Mouse (Mus musculus): ENCODE measurements around the gene Strip2. TPM values are rescaled to one million over a fixed set of nuclear protein-coding genes. Genes with fewer than 3 reads are reported as not detected.
A peak's percentile ranks its signal among the peaks of the same experiment; 100 is the strongest.

Strip2 gene
- polyA plus RNA-seq, 1 experiment from 2014 or later: 0.92 TPM

DNA sequence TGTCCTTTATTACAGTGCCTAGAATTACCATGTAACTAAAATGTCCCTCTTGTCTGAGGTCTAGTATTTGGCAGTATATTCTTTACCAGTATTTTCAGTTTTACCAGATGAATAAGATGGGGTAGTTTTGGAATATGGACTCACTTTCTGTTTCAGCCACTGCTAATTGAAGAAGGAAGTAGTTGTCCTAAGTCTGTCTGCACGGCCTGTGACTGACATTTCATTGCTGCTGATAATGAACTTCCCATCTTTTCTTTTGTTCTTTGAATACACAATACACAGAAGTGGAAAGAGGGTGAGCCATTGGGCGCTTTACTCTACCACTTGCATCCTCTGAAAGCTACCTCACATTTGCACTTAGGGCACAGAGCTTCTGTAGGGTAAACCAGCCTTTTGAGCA lies 14.6 kb upstream of the Strip2 start:
- 68% methylated on average over 2 of the region's 2 CpGs for WGBS
- no peaks in the 10 kb centered on the region for H3K9me3 ChIP-seq (replicated peaks)
- H3K9ac ChIP-seq: no peak overlapping the region

DNA sequence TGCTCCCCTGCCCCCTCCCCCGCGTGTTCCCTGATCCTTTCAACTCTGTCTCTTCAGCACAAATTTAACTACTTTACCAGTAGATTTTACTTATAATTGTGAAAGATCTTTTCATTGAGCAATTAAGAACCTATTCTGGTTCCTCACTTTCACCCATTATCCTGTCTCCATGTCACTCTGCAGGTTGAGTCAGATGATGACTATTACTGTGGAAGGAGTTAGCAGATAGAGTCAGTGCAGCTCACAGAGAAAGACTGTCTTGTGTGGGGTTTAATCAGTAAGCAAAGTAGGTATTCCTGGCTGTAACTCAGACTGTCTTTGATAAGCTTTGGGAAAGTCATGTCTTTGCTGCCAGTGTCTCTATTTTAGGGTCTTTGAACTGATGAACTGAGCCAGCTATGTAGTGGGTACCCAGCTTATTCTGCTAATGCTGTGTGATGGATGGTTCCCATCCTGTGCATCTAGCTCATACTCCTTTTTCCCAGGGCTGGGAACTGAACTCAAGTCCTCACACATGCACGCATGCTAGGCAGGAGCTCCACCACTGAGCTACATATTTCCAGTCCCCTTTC lies 13.4 kb upstream of the Strip2 start:
- Histone ChIP-seq H3K4me2 (no peak overlapping the region), H3K27me3 (no peaks in the 10 kb centered on the region), H3K36me3 (ENCODE audit: poor library complexity, severe bottlenecking) (peaks cover 15% of the 10 kb centered on the region; the same call in 1 of the 2 replicates), H3K27ac (no peak overlapping the region), H3K9ac (no peak overlapping the region), H3K4me1 (no peaks in the 10 kb centered on the region), H3K9me3 (replicated peaks) (no peaks in the 10 kb centered on the region), H3K4me3 (no peak overlapping the region)
- 96% methylated on average over 3 of the region's 3 CpGs for WGBS
- ATAC-seq: no peak

More for the DNA sequence above, 14.6 kb upstream of the Strip2 start:
- H3K27me3 ChIP-seq: no peaks in the 10 kb centered on the region
- no peak overlapping the region for H3K27ac ChIP-seq
- no peak for ATAC-seq
- H3K4me3 ChIP-seq: no peak overlapping the region
- no peak overlapping the region for H3K4me2 ChIP-seq
- H3K36me3 ChIP-seq (ENCODE audit: poor library complexity, severe bottlenecking): peaks cover 20% of the 10 kb centered on the region
- no peaks in the 10 kb centered on the region for H3K4me1 ChIP-seq

DNA sequence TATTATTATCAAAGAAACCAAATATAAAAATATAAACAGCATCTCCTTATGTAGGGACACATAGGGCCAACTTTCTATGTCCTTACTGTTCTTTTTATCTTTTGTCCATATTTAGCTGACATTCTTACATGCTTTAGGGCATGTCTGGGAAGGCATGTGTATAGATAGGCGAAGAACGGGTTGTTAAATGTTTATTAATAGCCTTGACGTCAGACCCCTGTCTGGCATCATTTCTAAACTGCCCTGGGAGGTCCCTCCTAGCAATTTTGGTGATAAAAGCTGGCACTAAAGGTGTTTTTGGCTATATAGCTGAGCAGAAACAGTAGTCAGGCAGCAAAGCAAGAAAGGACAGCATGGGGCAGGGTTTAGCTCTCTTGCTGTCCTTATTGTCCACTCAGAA lies 12.5 kb upstream of the Strip2 start:
- Histone ChIP-seq H3K4me2 (no peak overlapping the region), H3K4me3 (no peak overlapping the region), H3K9ac (no peak overlapping the region), H3K4me1 (no peaks in the 10 kb centered on the region), H3K27me3 (no peaks in the 10 kb centered on the region), H3K27ac (no peak overlapping the region), H3K36me3 (ENCODE audit: poor library complexity, severe bottlenecking) (peaks cover 23% of the 10 kb centered on the region), H3K9me3 (replicated peaks) (no peaks in the 10 kb centered on the region)
- ATAC-seq: no peak
- 82% methylated on average over 3 of the region's 3 CpGs for WGBS

DNA sequence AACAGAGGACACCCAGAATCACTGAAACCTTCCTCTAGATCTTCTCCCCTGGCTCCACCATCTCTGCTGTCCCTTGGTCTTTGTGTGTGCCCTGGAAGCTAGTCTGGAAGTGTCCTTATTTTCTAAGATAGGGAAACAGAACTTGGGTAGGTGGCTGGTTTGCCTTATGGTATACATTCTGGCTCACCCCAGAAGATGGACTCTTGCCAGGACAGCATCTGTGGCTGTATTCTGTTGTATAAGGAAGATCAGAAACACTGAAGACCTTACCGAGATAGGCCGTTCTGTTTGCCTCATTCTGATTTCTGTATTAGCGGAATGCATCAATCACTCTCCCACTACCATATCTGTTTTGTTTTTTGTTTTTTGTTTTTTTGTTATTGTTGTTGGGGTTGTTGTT lies 6.2 kb upstream of the Strip2 start:
- 81% methylated on average over 3 of the region's 3 CpGs for WGBS
- Histone ChIP-seq H3K9ac (no peak overlapping the region), H3K4me3 (no peak overlapping the region), H3K9me3 (replicated peaks) (no peaks in the 10 kb centered on the region), H3K27ac (no peak overlapping the region), H3K36me3 (ENCODE audit: poor library complexity, severe bottlenecking) (peaks cover 12% of the 10 kb centered on the region; the same call in 1 of the 2 replicates), H3K27me3 (peaks cover 6% of the 10 kb centered on the region), H3K4me2 (no peak overlapping the region), H3K4me1 (no peaks in the 10 kb centered on the region)
- ATAC-seq: no peak

DNA sequence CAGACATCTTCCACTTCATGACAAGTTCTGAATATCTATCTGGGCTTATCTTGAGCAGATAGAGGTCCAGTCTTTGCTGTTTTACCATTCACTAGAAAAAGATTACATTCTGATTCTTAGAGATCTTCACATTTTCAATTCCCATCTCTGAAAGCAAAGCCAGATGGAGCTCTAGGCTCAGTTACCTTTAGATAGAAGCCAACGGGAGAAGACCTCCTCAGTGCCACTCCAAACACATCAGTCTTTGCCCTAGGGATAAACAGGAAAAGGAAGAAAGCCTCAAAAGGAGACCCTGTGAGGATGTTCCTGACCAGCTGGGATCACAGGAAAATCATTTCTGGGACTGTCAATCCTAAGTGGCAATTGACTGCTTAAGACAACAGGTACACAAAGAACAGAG lies 3.1 kb upstream of the Strip2 start:
- H3K36me3 ChIP-seq (ENCODE audit: poor library complexity, severe bottlenecking): peaks cover 10% of the 10 kb centered on the region; the same call in 1 of the 2 replicates
- H3K27me3 ChIP-seq: peaks cover 23% of the 10 kb centered on the region
- H3K27ac ChIP-seq: no peak overlapping the region
- H3K4me1 ChIP-seq: peaks cover 10% of the 10 kb centered on the region
- 58% methylated on average over 1 of the region's 1 CpGs for WGBS
- no peak overlapping the region for H3K4me2 ChIP-seq
- ATAC-seq: no peak
- H3K9me3 ChIP-seq (replicated peaks): no peaks in the 10 kb centered on the region
- H3K9ac ChIP-seq: no peak overlapping the region
- no peak overlapping the region for H3K4me3 ChIP-seq

DNA sequence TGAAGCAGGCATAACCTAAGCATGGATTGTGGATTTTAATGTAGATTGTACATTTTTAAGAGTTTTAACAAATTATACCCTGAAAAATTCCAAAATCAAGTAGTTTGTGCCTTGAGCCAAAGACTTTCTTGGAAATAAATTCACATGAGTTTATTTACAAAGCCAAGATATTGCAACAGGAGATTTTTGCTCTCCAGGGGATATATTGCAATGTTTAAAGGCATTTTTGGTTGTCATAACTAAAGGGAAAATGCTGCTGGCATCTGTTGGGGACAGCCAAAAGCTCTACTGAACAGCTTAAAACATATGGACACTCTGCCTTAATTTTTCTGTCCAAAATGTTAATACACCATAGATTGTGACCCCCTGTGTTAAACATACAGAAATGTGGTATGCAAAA lies 2.7 kb upstream of the Strip2 start:
- no peak for ATAC-seq
- peaks cover 10% of the 10 kb centered on the region for H3K4me1 ChIP-seq
- H3K36me3 ChIP-seq (ENCODE audit: poor library complexity, severe bottlenecking): 0 out of 2 replicates have a peak, but pooled peaks cover 6% of the 10 kb centered on the region
- H3K27ac ChIP-seq: no peak overlapping the region
- no peaks in the 10 kb centered on the region for H3K9me3 ChIP-seq (replicated peaks)
- no peak overlapping the region for H3K9ac ChIP-seq
- no peak overlapping the region for H3K4me3 ChIP-seq
- H3K27me3 ChIP-seq: peaks cover 27% of the 10 kb centered on the region
- H3K4me2 ChIP-seq: no peak overlapping the region

DNA sequence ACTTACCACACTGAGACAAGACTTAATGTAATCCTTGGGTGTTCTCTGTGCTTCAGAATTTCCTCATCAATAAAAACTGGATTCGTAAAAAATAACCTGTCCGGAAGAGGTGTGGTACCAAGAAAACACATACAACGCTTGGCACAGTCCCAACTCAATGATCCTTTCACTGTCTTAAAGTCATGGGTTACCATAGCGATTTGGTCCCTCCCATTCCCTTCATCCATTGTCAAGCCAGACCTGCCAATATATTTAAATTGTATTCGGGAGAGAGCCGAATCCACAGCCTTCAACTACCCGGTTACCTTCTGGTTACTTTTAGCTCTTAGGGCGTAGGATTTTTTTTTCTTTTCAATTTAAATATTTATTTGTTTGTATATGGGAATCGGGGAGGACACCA lies 976 bp upstream of the Strip2 start:
- H3K36me3 ChIP-seq (ENCODE audit: poor library complexity, severe bottlenecking): no peaks in the 10 kb centered on the region
- H3K9ac ChIP-seq: no peak overlapping the region
- peaks cover 28% of the 10 kb centered on the region for H3K27me3 ChIP-seq
- H3K4me1 ChIP-seq: peaks cover 10% of the 10 kb centered on the region
- H3K4me2 ChIP-seq: peak overlapping the region; percentile 78; the same call in 1 of the 2 replicates
- no peak overlapping the region for H3K27ac ChIP-seq
- H3K4me3 ChIP-seq: no peak overlapping the region
- no peaks in the 10 kb centered on the region for H3K9me3 ChIP-seq (replicated peaks)
- 33% methylated on average over 9 of the region's 9 CpGs for WGBS
- ATAC-seq: no peak

DNA sequence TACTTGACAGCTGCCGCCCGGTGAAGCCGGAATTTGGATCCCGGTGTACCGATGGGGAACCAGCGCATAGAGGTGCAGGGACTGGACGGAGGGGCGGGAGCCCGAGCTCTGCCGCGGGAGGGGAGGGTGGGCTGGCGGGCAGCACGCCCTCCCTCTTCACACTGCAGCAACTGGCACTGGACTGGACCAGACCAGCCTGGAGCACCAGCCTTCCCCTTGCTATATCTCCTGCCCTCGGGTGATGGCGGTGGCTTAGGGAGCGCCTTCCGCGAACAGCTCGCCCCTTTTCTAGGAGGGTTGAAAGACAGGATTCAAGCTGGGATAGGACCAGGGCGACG lies 540 bp downstream of the Strip2 start:
- H3K4me2 ChIP-seq: peak overlapping the region; percentile 78
- ATAC-seq: peak; percentile 71
- 1% methylated on average over 21 of the region's 21 CpGs for WGBS
- no peak overlapping the region for H3K27ac ChIP-seq
- H3K4me1 ChIP-seq: peaks cover 10% of the 10 kb centered on the region
- peak overlapping the region; percentile 70 for H3K4me3 ChIP-seq
- H3K9me3 ChIP-seq (replicated peaks): no peaks in the 10 kb centered on the region
- peak overlapping the region; percentile 60 for H3K9ac ChIP-seq
- H3K27me3 ChIP-seq: peaks cover 28% of the 10 kb centered on the region
- no peaks in the 10 kb centered on the region for H3K36me3 ChIP-seq (ENCODE audit: poor library complexity, severe bottlenecking)

DNA sequence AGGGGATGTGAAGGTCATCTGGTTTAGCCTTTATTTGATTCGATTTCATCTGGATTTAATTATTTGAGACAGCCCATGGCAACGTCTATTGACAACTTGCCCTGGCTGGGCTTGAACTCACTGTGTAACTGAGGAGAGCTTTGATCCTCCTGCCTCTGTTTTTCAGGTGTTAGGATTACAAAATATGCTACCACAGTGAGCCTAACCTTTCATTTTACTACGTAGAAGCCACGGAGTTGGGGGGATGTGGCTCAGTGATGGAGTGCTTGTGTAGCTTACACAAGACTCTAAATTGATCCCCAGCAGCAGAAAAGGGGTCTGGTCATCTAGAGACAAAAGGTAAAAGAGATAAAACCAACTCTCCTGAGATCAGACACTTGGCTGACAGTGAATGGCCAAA lies 1.1 kb downstream of the Strip2 start:
- no peak overlapping the region for H3K27ac ChIP-seq
- ATAC-seq: no peak
- no peaks in the 10 kb centered on the region for H3K9me3 ChIP-seq (replicated peaks)
- peaks cover 10% of the 10 kb centered on the region for H3K4me1 ChIP-seq
- no peak overlapping the region for H3K9ac ChIP-seq
- WGBS: 36% methylated on average over 4 of the region's 4 CpGs
- peaks cover 28% of the 10 kb centered on the region for H3K27me3 ChIP-seq
- no peak overlapping the region for H3K4me3 ChIP-seq
- no peaks in the 10 kb centered on the region for H3K36me3 ChIP-seq (ENCODE audit: poor library complexity, severe bottlenecking)
- H3K4me2 ChIP-seq: peak overlapping the region; percentile 78

DNA sequence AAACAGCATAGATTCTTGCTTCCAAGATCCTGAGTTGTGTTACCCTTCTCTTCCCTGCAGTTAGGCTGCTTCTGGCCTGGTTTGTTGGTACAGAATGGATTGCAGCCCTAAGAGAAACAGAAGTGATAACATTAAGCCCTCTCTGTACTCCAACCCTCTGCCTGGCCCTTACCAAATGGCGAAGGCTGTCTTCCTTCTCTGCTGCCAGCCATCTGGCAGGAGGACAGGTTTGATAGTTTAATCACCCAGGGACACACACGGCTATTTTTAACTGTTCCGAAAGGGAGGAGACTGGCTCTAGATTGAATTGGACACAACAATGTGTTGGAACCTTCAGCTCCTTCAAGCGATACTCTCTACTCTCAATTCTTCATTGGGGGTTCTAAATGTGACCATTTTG lies 6.7 kb downstream of the Strip2 start:
- Histone ChIP-seq H3K27me3 (peaks cover 6% of the 10 kb centered on the region; the same call in 1 of the 2 replicates), H3K27ac (no peak overlapping the region), H3K4me2 (no peak overlapping the region), H3K9ac (no peak overlapping the region), H3K36me3 (ENCODE audit: poor library complexity, severe bottlenecking) (no peaks in the 10 kb centered on the region), H3K4me3 (no peak overlapping the region), H3K9me3 (replicated peaks) (no peaks in the 10 kb centered on the region), H3K4me1 (no peaks in the 10 kb centered on the region)
- no peak for ATAC-seq
- WGBS: 89% methylated on average over 4 of the region's 4 CpGs

DNA sequence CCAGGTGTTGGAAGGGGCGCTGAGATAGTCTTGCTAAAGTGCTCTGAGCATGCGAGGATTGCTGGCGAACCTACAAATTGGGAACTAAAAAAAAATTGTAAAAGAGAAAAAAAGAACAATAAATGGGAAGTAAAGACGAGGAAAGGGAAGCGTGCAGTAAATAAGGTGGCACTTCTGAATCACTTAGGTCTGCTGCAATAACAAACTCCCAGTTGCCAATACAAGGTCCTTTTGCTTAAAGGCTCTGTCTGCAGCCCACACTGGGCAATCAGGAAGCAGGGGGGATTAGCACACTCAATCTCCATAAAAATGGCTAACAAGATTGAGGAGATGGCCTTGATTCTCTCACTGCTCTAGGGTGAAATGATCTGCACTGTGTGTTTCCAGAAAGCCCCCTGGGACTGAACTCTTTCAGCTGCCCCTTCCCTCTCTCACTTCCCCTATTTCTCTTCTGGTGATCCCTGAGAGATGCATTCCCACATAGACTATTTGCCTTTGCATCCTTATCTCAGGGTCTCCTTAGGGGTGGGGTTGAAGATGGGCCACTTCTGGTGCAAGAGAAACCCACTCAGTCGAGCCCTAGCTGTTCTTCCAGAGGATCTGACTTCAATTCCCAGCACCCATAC lies 8.9 kb downstream of the Strip2 start:
- Histone ChIP-seq H3K4me1 (no peaks in the 10 kb centered on the region), H3K36me3 (ENCODE audit: poor library complexity, severe bottlenecking) (no peaks in the 10 kb centered on the region), H3K4me2 (no peak overlapping the region), H3K27me3 (no peaks in the 10 kb centered on the region), H3K9me3 (replicated peaks) (no peaks in the 10 kb centered on the region), H3K27ac (no peak overlapping the region), H3K4me3 (no peak overlapping the region), H3K9ac (no peak overlapping the region)
- no peak for ATAC-seq
- WGBS: 56% methylated on average over 6 of the region's 6 CpGs

DNA sequence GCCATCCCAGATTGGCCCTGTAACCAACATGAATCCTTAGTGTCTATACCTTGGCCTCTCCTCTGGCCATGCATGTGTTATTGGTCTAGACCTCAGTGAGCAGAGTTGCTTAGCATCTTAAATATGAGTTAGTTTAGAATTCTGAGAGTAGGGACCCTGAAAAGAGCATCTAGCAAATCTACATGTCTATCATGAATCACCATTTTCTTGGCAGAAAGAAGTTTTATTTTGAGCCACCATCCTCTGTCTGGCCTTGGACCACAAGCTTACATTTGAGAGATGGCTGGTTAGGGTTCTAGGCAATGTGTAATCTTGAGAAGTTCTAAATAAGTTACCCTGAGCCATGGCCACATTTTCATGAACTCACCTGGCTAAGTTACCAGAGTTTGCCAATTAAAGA lies 13.3 kb downstream of the Strip2 start:
- no peak overlapping the region for H3K4me2 ChIP-seq
- H3K9me3 ChIP-seq (replicated peaks): no peaks in the 10 kb centered on the region
- no peaks in the 10 kb centered on the region for H3K4me1 ChIP-seq
- no peaks in the 10 kb centered on the region for H3K36me3 ChIP-seq (ENCODE audit: poor library complexity, severe bottlenecking)
- no peaks in the 10 kb centered on the region for H3K27me3 ChIP-seq
- H3K27ac ChIP-seq: no peak overlapping the region
- ATAC-seq: no peak
- no peak overlapping the region for H3K9ac ChIP-seq
- H3K4me3 ChIP-seq: no peak overlapping the region

DNA sequence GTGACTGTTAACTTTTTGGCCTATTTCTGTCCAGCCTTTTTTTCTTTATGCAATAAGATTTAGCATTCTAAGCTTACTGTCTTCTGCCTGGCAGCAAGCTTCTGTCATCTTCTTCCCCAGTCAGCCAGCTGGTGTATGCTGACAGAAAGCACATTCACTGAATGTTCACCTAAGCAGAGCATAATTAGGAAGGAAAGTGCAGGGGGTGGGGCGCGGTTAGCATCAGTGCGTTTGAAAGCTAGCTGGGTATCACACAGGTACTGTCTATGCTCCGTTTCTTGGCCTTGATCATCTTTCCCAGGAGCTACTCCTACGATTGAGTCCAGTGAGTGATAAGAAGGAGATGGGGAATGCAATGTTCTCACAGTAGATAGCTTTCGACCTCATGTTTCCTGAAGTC lies 13.9 kb downstream of the Strip2 start:
- H3K27ac ChIP-seq: no peak overlapping the region
- no peaks in the 10 kb centered on the region for H3K27me3 ChIP-seq
- no peaks in the 10 kb centered on the region for H3K4me1 ChIP-seq
- no peaks in the 10 kb centered on the region for H3K9me3 ChIP-seq (replicated peaks)
- no peak overlapping the region for H3K9ac ChIP-seq
- ATAC-seq: no peak
- no peak overlapping the region for H3K4me3 ChIP-seq
- WGBS: 88% methylated on average over 6 of the region's 6 CpGs
- H3K4me2 ChIP-seq: no peak overlapping the region
- no peaks in the 10 kb centered on the region for H3K36me3 ChIP-seq (ENCODE audit: poor library complexity, severe bottlenecking)

All from forebrain, embryonic 13.5 days (tissue).